Mouse (Mus musculus) sigmoid colon, adult 10 weeks (tissue): ENCODE results near the gene Herc6. TPM values are rescaled to one million over a fixed set of nuclear protein-coding genes. Genes with fewer than 3 reads are reported as not detected.

Experiments used
- polyA plus RNA-seq: library from polyadenylated mRNA; stranded (reverse); fragments of 350-450 nt; fragmentation: Illumina TruSeq; extraction: RNeasy Lipid Tissue Mini Kit (QIAGEN cat#74804); gene quantifications from one replicate; pipeline ENCODE4 v1.2.3, GENCODE M21; 2014; ENCODE audit warnings: low read depth, low replicate concordance

Herc6 gene
- 28.8 TPM for polyA plus RNA-seq

GRCm38 (mm10) chr6:57580881-57581548 lies at the start of gene Herc6:
Herc6 (plus strand) TSS chr6:57581000.

GRCm38 (mm10) chr6:57535386-57535936 lies 45.3 kb upstream of the Herc6 start, which contains the start of gene Ppm1k:
Ppm1k (minus strand) TSS chr6:57535468.

DNA sequence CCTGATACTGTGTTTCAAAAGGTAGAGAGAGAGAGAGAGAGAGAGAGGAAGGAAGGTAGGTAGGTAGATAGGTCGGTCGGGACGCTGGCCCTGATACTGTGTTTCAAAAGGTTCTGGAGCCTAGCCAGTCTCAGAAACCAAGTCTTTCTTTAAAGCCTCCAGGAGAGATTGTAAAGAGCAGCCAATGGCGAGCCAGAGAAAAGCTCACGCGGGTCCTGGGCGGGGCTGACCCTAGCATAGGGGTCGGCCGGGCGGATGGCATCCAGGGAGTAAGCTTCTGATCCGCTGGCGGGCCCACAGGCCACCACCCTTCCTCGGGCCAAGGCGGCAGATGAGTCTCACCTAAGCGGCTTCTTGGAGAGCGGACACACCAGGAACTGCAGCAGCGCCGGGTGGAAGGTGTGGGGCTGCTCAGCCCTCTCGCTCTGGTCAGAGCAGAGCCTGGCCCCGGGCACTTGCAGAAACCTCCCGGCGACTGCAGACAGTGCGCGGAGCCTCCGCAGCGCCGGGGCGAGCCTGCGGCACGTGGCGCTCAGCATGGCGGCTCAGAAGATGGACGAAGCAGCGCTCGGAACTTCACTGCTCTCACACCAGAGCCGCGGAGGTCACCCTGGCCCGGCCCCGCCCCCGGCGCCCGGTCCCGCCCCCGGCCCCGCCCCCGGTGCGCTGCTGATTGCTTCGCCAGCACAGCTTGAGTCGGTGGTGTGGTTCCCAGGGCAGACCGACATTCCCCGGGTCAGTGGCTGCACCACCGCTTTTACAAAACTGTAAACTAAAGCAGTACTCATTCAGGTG lies 110.9 kb downstream of the Herc6 start, which contains the start of gene Pyurf:
Gene Pyurf, minus strand, starts transcription at position 612 of the 795 bp plus-strand sequence.

DNA sequence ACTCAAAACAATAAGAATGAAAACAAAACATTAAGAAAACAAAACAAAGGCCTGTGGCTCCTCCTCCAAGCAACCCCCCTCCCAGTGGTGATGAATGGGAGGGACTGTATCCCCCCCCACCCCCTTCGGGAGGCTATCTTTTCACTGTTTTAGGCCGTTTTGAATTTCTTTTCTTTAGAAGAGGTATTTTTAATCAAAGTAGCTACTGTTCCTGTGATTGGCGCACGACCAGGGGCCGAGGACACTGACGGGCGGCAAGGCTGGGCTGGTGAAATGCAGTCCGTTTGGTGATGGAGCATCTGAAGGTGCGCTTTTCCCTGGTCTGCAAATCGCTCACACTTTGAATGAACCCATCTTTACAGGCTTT lies 121.6 kb downstream of the Herc6 start, which contains the start of gene Lancl2:
Gene Lancl2, plus strand, starts transcription at position 165 of the 367 bp plus-strand sequence.

Other genes with a start within 250 kb of the Herc6 start
- not detected for gene Vmn1r17, start 217.3 kb upstream of the Herc6 start, polyA plus RNA-seq
- not detected for gene Vmn1r18, start 185.2 kb upstream of the Herc6 start, polyA plus RNA-seq
- not detected for gene Vmn1r19, start 177.2 kb upstream of the Herc6 start, polyA plus RNA-seq
- not detected for gene Vmn1r20, start 152.1 kb upstream of the Herc6 start, polyA plus RNA-seq
- 31.5 TPM for gene Ppm1k, start 45.5 kb upstream of the Herc6 start, polyA plus RNA-seq
- gene Pyurf, start 111.1 kb downstream of the Herc6 start, polyA plus RNA-seq: 27.6 TPM
- 15.9 TPM for gene Lancl2, start 121.5 kb downstream of the Herc6 start, polyA plus RNA-seq
- 35.9 TPM for gene Vopp1, start 244.2 kb downstream of the Herc6 start, polyA plus RNA-seq